Mouse (Mus musculus): ENCODE measurements at regions not wholly inside any gene's neighbourhood (a gene's known extent, or its start where the extent isn't known, plus 50 kb on each side); places are given as distances from the start of the nearest gene placed in this dataset.
"Not testable (repeated sequence)": the region's sequence is repeated elsewhere in the genome, so short reads cannot be mapped to it uniquely, and the experiment has no call there.

GRCm38 (mm10) chr6:109246510-109246909 lies 418.1 kb downstream of the Edem1 start:
- not testable (repeated sequence) for TF ChIP-seq POLR2A (IDR thresholded peaks at IDR 0.05; ENCODE audit: control insufficient read depth, low read depth, low read length); CTCF (IDR thresholded peaks at IDR 0.05; ENCODE audit: control insufficient read depth, insufficient read depth, insufficient replicate concordance, low read depth, low read length)
